ENCODE assay signal across 8 mouse cellular contexts in the genomic region with DNA sequence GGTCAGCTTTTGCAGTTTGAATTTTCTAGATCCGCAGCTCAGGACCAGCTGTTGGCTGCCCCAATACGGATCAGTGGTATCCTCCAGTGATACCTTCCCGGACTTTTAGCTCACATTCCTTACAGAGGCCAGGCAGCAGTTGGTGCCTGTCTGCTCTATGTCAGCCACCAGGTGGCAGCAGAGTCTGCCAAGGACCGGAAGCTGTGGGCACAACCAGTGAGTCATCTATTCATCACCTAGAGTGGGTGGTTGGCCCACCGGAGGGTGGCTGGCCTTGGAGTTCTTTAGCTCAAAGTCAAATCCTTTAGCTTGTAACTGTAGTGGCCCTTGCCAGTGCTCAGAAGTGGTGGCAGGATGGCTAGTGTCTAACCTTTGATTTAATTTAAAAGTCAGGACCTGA.
DNase-seq lines count a peak whose midpoint lies in the region; ATAC-seq and TF ChIP-seq lines count a peak whose summit lies in the region.

No protein-coding gene starts in this region.

- peak; percentile 73 for DNase-seq in A20 (ENCODE audit: low read depth, low spot score)
- peak; percentile 92 for DNase-seq in adrenal gland, postnatal 14 days
- DNase-seq in embryonic facial prominence, embryonic 11.5 days (ENCODE audit: low spot score): peak; percentile 73
- peak; percentile 65 to 77 for DNase-seq in heart, adult 2 months
- DNase-seq in kidney, postnatal 0 days (ENCODE audit: low spot score): peak; percentile 79
- peak; percentile 23 for DNase-seq in liver, embryonic 13.5 days
- DNase-seq in stomach, postnatal 0 days (ENCODE audit: low spot score): peak; percentile 78

- H3K4me2 ChIP-seq in embryonic facial prominence, embryonic 11.5 days (ENCODE audit: low read depth, low read length): no peak overlapping the region
- no peak overlapping the region for H3K4me2 ChIP-seq in kidney, postnatal 0 days (ENCODE audit: low read length)
- no peak overlapping the region for H3K4me2 ChIP-seq in liver, embryonic 13.5 days
- no peak overlapping the region for H3K4me2 ChIP-seq in neural tube, embryonic 13.5 days
- H3K4me2 ChIP-seq in stomach, postnatal 0 days (replicated peaks; ENCODE audit: low read depth): no peak overlapping the region

- no peak overlapping the region for H3K4me3 ChIP-seq in embryonic facial prominence, embryonic 11.5 days (ENCODE audit: low read depth, low read length)
- no peak overlapping the region for H3K4me3 ChIP-seq in heart, adult 2 months
- H3K4me3 ChIP-seq in kidney, postnatal 0 days (replicated peaks; ENCODE audit: low read depth, low read length): no peak overlapping the region
- H3K4me3 ChIP-seq in liver, embryonic 13.5 days (replicated peaks): no peak overlapping the region
- H3K4me3 ChIP-seq in neural tube, embryonic 13.5 days: no peak overlapping the region
- no peak overlapping the region for H3K4me3 ChIP-seq in stomach, postnatal 0 days (ENCODE audit: low read depth, low read length)

- no peak overlapping the region for H3K27ac ChIP-seq in embryonic facial prominence, embryonic 11.5 days (replicated peaks; ENCODE audit: low read depth, low read length)
- no peak overlapping the region for H3K27ac ChIP-seq in heart, adult 2 months
- no peak overlapping the region for H3K27ac ChIP-seq in kidney, postnatal 0 days
- H3K27ac ChIP-seq in liver, embryonic 13.5 days: no peak overlapping the region
- no peak overlapping the region for H3K27ac ChIP-seq in neural tube, embryonic 13.5 days (replicated peaks)
- H3K27ac ChIP-seq in stomach, postnatal 0 days (replicated peaks): no peak overlapping the region

- ATAC-seq in embryonic facial prominence, embryonic 11.5 days (replicated peaks; ENCODE audit: insufficient number of reproducible peaks, low FRiP score, low TSS enrichment, low read depth): 0 out of 2 replicates have a peak, but pooled peaks have one; percentile 29
- ATAC-seq in kidney, postnatal 0 days (replicated peaks; ENCODE audit: low FRiP score, low read depth): peak; percentile 75
- no peak for ATAC-seq in liver, embryonic 13.5 days (ENCODE audit: low read depth)
- ATAC-seq in neural tube, embryonic 13.5 days (ENCODE audit: low read depth): peak; percentile 68; the same call in 1 of the 2 replicates
- peak; percentile 75 for ATAC-seq in stomach, postnatal 0 days (ENCODE audit: low FRiP score, low TSS enrichment)

- TF ChIP-seq POLR2A in heart, adult 2 months (IDR thresholded peaks at IDR 0.05; ENCODE audit: insufficient read depth, low read depth, low read length): no peak

- H3K9me3 ChIP-seq in embryonic facial prominence, embryonic 11.5 days (replicated peaks; ENCODE audit: control insufficient read depth, low read length): no peaks in the 10 kb centered on the region
- H3K9me3 ChIP-seq in kidney, postnatal 0 days (replicated peaks; ENCODE audit: low read length): no peaks in the 10 kb centered on the region
- H3K9me3 ChIP-seq in liver, embryonic 13.5 days (replicated peaks): no peaks in the 10 kb centered on the region
- no peaks in the 10 kb centered on the region for H3K9me3 ChIP-seq in neural tube, embryonic 13.5 days
- no peaks in the 10 kb centered on the region for H3K9me3 ChIP-seq in stomach, postnatal 0 days (ENCODE audit: control insufficient read depth, low read length)

- H3K4me1 ChIP-seq in embryonic facial prominence, embryonic 11.5 days (ENCODE audit: control insufficient read depth, insufficient read depth, low read length): no peaks in the 10 kb centered on the region
- no peaks in the 10 kb centered on the region for H3K4me1 ChIP-seq in heart, adult 2 months (ENCODE audit: control insufficient read depth, insufficient read depth, low read length)
- no peaks in the 10 kb centered on the region for H3K4me1 ChIP-seq in kidney, postnatal 0 days (replicated peaks; ENCODE audit: insufficient read depth, low read length)
- no peaks in the 10 kb centered on the region for H3K4me1 ChIP-seq in liver, embryonic 13.5 days (replicated peaks)
- H3K4me1 ChIP-seq in neural tube, embryonic 13.5 days (replicated peaks): peaks cover 8% of the 10 kb centered on the region; the same call in 1 of the 2 replicates
- no peaks in the 10 kb centered on the region for H3K4me1 ChIP-seq in stomach, postnatal 0 days (replicated peaks; ENCODE audit: control insufficient read depth, insufficient read depth)

- H3K36me3 ChIP-seq in embryonic facial prominence, embryonic 11.5 days (replicated peaks; ENCODE audit: control insufficient read depth, insufficient read depth, low read depth, low read length): no peaks in the 10 kb centered on the region
- no peaks in the 10 kb centered on the region for H3K36me3 ChIP-seq in heart, adult 2 months (ENCODE audit: control insufficient read depth, insufficient read depth, low read length)
- H3K36me3 ChIP-seq in kidney, postnatal 0 days (ENCODE audit: insufficient read depth, low read length): no peaks in the 10 kb centered on the region
- H3K36me3 ChIP-seq in liver, embryonic 13.5 days: no peaks in the 10 kb centered on the region
- no peaks in the 10 kb centered on the region for H3K36me3 ChIP-seq in neural tube, embryonic 13.5 days
- H3K36me3 ChIP-seq in stomach, postnatal 0 days (ENCODE audit: control insufficient read depth, insufficient read depth, low read length): no peaks in the 10 kb centered on the region

- WGBS in embryonic facial prominence, embryonic 11.5 days: 21% methylated on average over 5 of the region's 5 CpGs
- WGBS in heart, adult 2 months: 13% methylated on average over 5 of the region's 5 CpGs
- WGBS in kidney, postnatal 0 days: 11% methylated on average over 5 of the region's 5 CpGs
- 9% methylated on average over 5 of the region's 5 CpGs for WGBS in liver, embryonic 13.5 days (ENCODE audit: insufficient replicate concordance)
- 25% methylated on average over 5 of the region's 5 CpGs for WGBS in neural tube, embryonic 13.5 days
- WGBS in stomach, postnatal 0 days: 12% methylated on average over 5 of the region's 5 CpGs

- TF ChIP-seq CTCF in heart, adult 2 months (IDR thresholded peaks at IDR 0.05): peak; percentile 98
- peak; percentile 94 for TF ChIP-seq CTCF in kidney, postnatal 0 days (IDR thresholded peaks at IDR 0.05; ENCODE audit: low read depth)
- TF ChIP-seq CTCF in stomach, postnatal 0 days (IDR thresholded peaks at IDR 0.05; ENCODE audit: low read depth): peak; percentile 96

- no peaks in the 10 kb centered on the region for H3K79me2 ChIP-seq in heart, adult 2 months (replicated peaks; ENCODE audit: control insufficient read depth, insufficient read depth, low read length)

- no peaks in the 10 kb centered on the region for H3K27me3 ChIP-seq in embryonic facial prominence, embryonic 11.5 days (ENCODE audit: control insufficient read depth, insufficient read depth, low read length)
- H3K27me3 ChIP-seq in heart, adult 2 months (ENCODE audit: control insufficient read depth, insufficient read depth, low read length): no peaks in the 10 kb centered on the region
- H3K27me3 ChIP-seq in kidney, postnatal 0 days (ENCODE audit: insufficient read depth, low read length): no peaks in the 10 kb centered on the region
- H3K27me3 ChIP-seq in liver, embryonic 13.5 days: no peaks in the 10 kb centered on the region
- H3K27me3 ChIP-seq in neural tube, embryonic 13.5 days: no peaks in the 10 kb centered on the region
- H3K27me3 ChIP-seq in stomach, postnatal 0 days (ENCODE audit: control insufficient read depth, insufficient read depth, low read length): no peaks in the 10 kb centered on the region

- H3K9ac ChIP-seq in embryonic facial prominence, embryonic 11.5 days (replicated peaks; ENCODE audit: low read length): no peak overlapping the region
- no peak overlapping the region for H3K9ac ChIP-seq in heart, adult 2 months (ENCODE audit: low read depth, low read length)
- H3K9ac ChIP-seq in kidney, postnatal 0 days (ENCODE audit: low read depth, low read length): no peak overlapping the region
- no peak overlapping the region for H3K9ac ChIP-seq in liver, embryonic 13.5 days
- H3K9ac ChIP-seq in neural tube, embryonic 13.5 days: no peak overlapping the region
- no peak overlapping the region for H3K9ac ChIP-seq in stomach, postnatal 0 days (ENCODE audit: low read length)

- intact Hi-C loops in heart, adult 2 months (cut with DNase I): loop anchor here (1.0 to 10.0 kb wide), 3 partner anchors 130 to 352 kb away; no protein-coding TSS in a partner anchor

- 0 out of 2 replicates have a peak, but pooled peaks have one; percentile 54 for TF ChIP-seq EP300 in heart, adult 2 months (IDR thresholded peaks at IDR 0.05; ENCODE audit: insufficient read depth, low read depth, low read length)
- TF ChIP-seq EP300 in stomach, postnatal 0 days (optimal IDR thresholded peaks at IDR 0.05): no peak

Comparison
In these comparisons a context has a peak if more than half of its experiments do, and no peak if none do; other contexts are left out.
1. DNase-seq: peak in every context shown above with its lines; median percentile 92 in adrenal gland, postnatal 14 days; 79 in kidney, postnatal 0 days; 78 in stomach, postnatal 0 days; 73 in A20; 73 in embryonic facial prominence, embryonic 11.5 days; 71 in heart, adult 2 months; 23 in liver, embryonic 13.5 days.